Mouse (Mus musculus): ENCODE measurements around the gene Taf15.

- no peak for TF ChIP-seq CTCF (IDR thresholded peaks at IDR 0.05; ENCODE audit: low read depth)
- no peak for TF ChIP-seq EP300 (IDR thresholded peaks at IDR 0.05; ENCODE audit: low read depth)
Measured at GRCm38 (mm10) chr11:83540931-83541330, 68.0 kb downstream of the Taf15 start.

Measured in liver, embryonic 14.5 days (tissue).